Mouse (Mus musculus): ENCODE data around the gene Btbd9.

Btbd9 gene

DNA sequence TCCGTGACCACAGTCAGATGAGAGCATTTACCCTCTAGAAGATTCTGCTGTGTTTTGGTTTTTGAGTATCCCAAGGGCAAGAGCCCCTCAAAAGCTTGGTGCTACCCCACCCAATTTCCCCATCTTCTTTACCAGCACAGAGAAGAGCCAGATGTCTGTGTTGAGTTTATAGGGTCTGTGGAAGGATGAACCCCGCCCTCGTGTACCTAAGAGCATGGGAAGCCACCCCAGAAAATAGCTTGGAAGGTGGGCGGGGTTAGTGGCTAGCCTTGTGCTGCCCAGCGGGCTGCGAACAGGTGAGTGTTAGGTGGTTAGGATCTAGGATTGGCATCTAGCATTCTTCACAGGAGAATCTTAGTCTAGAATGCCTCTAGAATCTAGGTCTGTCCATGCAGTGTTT is 389.1 kb downstream of the Btbd9 start:
- CTCF ChIA-PET = interaction anchor here in 1 of 4 experiments (0.5 kb wide), 1 partner anchor 927 kb away, joined by 3 read pairs; no protein-coding TSS in a partner anchor

DNA sequence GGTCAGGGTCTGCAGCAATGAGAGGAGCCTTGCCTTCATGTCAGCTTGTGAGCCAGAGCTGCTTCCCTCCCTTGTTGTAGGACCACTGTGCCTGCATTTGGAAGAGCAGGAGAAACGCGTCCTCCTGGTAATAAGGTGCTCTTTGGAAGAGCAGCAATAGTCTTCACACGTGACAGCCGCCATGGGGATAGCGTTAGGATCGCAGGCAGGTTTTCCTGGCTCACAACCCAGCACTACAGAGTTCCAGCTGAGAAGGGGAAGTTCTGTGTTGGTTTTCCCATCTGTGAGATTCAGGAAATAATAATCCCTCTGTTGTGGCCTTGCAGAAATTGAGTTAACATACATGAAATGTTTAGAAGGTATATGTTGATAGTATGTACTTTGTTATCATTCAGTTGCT is 392.7 kb downstream of the Btbd9 start:
- CTCF ChIA-PET = no interaction called here
- POLR2A ChIA-PET = interaction anchor here in 2 of 4 experiments (1.0 to 1.1 kb wide), 2 partner anchors 37 to 45 kb away, joined by 3 read pairs; no protein-coding TSS in a partner anchor

More for the DNA sequence above, 389.1 kb downstream of the Btbd9 start:
- POLR2A ChIA-PET = interaction anchor here in 2 of 4 experiments (1.1 to 2.2 kb wide), 3 partner anchors 15 to 213 kb away, joined by 3 to 6 read pairs (median 3); no protein-coding TSS in a partner anchor

DNA sequence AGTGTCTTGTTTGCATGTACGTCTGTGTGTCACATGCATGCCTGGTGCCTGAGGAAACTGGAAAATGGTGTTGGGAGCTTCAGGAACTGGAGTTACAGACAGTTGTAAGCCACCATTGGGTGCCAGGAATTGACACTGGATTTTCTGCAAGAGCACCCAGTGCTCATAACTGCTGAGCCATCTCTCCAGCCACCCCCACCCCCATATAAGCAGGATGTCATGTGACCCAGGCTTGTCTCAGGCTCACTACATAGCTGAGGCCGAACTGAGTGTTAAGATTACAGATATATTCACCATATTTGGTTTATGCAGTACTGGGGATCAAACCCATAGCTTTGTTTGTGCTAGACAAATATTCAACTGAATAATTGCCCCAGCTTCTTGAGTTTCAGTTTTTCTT is 394.2 kb downstream of the Btbd9 start:
- POLR2A ChIA-PET = interaction anchor here in 1 of 4 experiments (0.8 to 1.2 kb wide), 2 partner anchors 40 to 299 kb away, joined by 3 to 5 read pairs; no protein-coding TSS in a partner anchor
- CTCF ChIA-PET = interaction anchor here in 1 of 4 experiments (0.7 kb wide), 1 partner anchor 269 kb away, joined by 5 read pairs; no protein-coding TSS in a partner anchor

DNA sequence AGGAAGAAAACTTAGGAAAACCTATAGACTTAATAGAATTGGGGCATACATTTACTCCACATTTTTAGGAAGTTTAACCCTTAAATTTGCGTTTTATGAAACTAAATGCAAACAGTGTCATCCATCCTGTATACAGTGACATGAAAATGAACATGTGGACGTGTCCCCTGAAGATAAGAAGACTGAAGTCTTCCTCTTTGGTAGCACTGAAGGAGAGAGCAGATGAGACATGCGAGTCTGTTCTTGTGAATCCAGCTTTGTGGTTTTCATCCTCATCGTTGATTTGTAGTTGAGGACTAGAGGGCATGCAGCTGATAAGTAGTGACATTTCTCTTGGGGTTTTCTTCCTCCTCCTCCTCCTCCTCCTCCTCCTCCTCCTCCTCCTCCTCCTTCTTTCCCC is 394.7 kb downstream of the Btbd9 start:
- CTCF ChIA-PET = interaction anchor here in 1 of 4 experiments (0.7 kb wide), 1 partner anchor 268 kb away, joined by 5 read pairs; no protein-coding TSS in a partner anchor
- POLR2A ChIA-PET = interaction anchor here in 1 of 4 experiments (0.8 to 1.2 kb wide), 2 partner anchors 41 to 298 kb away, joined by 3 to 5 read pairs; no protein-coding TSS in a partner anchor

DNA sequence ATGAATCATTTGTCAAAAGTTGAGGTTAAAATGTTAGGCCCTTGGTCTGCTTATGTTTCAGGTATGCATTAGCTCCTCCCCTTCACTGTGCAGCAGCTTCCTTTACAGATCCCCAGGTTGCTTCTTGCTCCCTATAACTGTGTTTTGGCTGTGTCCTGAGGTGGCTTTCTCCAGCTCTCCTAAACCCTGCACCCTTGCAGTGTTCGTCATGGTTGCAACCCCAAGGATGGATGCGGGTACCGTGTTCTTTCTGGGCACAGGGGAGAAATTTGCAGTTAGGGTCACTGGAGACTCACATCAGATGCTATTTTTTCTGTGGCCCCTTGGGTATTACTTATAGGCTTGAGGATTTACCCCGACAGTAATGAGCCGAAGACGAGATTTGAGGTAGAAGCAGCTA is 396.1 kb downstream of the Btbd9 start:
- ChIA-PET POLR2A (interaction anchor here in 2 of 4 experiments (0.9 to 1.3 kb wide), 2 partner anchors 10 to 128 kb away, joined by 3 read pairs; no protein-coding TSS in a partner anchor), CTCF (interaction anchor here in 1 of 4 experiments (0.6 kb wide), 1 partner anchor 129 kb away, joined by 3 read pairs; no protein-coding TSS in a partner anchor)

DNA sequence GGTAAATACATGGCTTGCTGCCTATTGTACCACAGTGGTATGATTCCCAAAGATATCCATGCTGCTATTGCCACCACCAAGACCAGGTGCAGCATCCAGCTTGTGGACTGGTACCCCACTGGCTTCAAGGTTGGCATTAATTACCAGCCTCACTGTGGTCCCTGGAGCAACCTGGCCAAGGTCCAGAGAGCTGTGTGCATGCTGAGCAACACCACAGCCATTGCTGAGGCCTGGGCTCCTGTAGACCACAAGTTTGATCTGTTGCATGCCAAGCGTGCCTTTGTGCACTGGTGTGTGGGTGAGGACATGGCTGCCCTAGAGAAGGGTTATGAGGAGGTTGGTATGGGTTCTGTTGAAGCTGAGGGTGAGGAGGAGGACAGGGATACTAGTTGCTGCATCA is 397.9 kb downstream of the Btbd9 start:
- POLR2A ChIA-PET = interaction anchor here in 1 of 4 experiments (1.4 to 1.7 kb wide), 3 partner anchors 13 to 22 kb away, joined by 3 to 4 read pairs (median 3); no protein-coding TSS in a partner anchor
- CTCF ChIA-PET = no interaction called here

GRCm38 (mm10) chr17:30177435-30177834 is 398.9 kb downstream of the Btbd9 start:
- CTCF ChIA-PET = no interaction called here
- POLR2A ChIA-PET = interaction anchor here in 1 of 4 experiments (1.5 kb wide), 1 partner anchor 14 kb away, joined by 3 read pairs; no protein-coding TSS in a partner anchor

Data from embryonic stem cell, embryonic (primary cell).